Mouse (Mus musculus) intestine, postnatal 0 days (tissue): ENCODE data around the gene Maats1. TPM values are rescaled to one million over a fixed set of nuclear protein-coding genes. Genes with fewer than 3 reads are reported as not detected.

Source experiments
- ATAC-seq: fragments of 200-750 bp; cut with Nextera tagmentation; 2 replicates; pipeline ENCODE4 v1.8.0; 2017; ENCODE audit warnings: mild to moderate bottlenecking, moderate TSS enrichment, moderate library complexity
- H3K27ac ChIP-seq: fragments of 300-500 bp; sonication (generic); 2 replicates; pipeline ENCODE4 v1.5.1; 2014; ENCODE audit warnings: mild to moderate bottlenecking, low read depth, low read length, moderate library complexity
- H3K27me3 ChIP-seq: fragments of 300-500 bp; sonication (generic); replicated peaks from 2 replicates; pipeline ENCODE4 v1.6.1; 2014; ENCODE audit warnings: low read length, mixed read lengths; ENCODE audit not compliant: control insufficient read depth, insufficient read depth
- H3K36me3 ChIP-seq: fragments of 300-500 bp; sonication (generic); 2 replicates; pipeline ENCODE4 v1.6.1; 2014; ENCODE audit warnings: mild to moderate bottlenecking, moderate library complexity; ENCODE audit not compliant: control insufficient read depth, insufficient read depth
- H3K4me1 ChIP-seq: fragments of 300-500 bp; sonication (generic); replicated peaks from 2 replicates; pipeline ENCODE4 v1.6.1; 2014; ENCODE audit warnings: antibody characterized with exemption, low read length, mixed read lengths; ENCODE audit not compliant: control insufficient read depth, insufficient read depth
- H3K4me2 ChIP-seq: fragments of 300-500 bp; sonication (generic); replicated peaks from 2 replicates; pipeline ENCODE4 v1.6.1; 2014; ENCODE audit warnings: low read depth, mild to moderate bottlenecking, moderate library complexity
- H3K4me3 ChIP-seq: fragments of 300-500 bp; sonication (generic); 2 replicates; pipeline ENCODE4 v1.5.1; 2014; ENCODE audit warnings: low read depth, low read length
- H3K9ac ChIP-seq: fragments of 300-500 bp; sonication (generic); 2 replicates; pipeline ENCODE4 v1.6.1; 2014; ENCODE audit warnings: mild to moderate bottlenecking, low read depth, low read length
- H3K9me3 ChIP-seq: fragments of 300-500 bp; sonication (generic); 2 replicates; pipeline ENCODE4 v1.6.1; 2016; ENCODE audit warnings: mixed run types; ENCODE audit not compliant: control insufficient read depth
- CTCF ChIP-seq: sonication (generic); IDR thresholded peaks from 2 replicates; pipeline ENCODE4 v1.5.1; 2016; ENCODE audit warnings: low read depth, mild to moderate bottlenecking, control low read depth, antibody characterized with exemption, moderate library complexity
- WGBS: fragments of 180-500 bp; shearing (Covaris S2); extraction: QIAGEN DNeasy Blood & Tissue Kit; methylation state at CpG from one replicate; pipeline ENCODE4 v1.1.7; 2014; 5-methylcytosine and 5-hydroxymethylcytosine counted together
- polyA plus RNA-seq: library from polyadenylated mRNA; unstranded; fragments of >200 nt; fragmentation: Nextera tagmentation; extraction: Ambion mirVana; gene quantifications from 2 replicates; pipeline ENCODE4 v1.2.1, GENCODE M21; 2015

Gene Maats1
- polyA plus RNA-seq, 1 experiment from 2014 or later: 1.0 TPM

GRCm38 (mm10) chr16:38307651-38308050, 34.3 kb downstream of the Maats1 start:
- TF ChIP-seq CTCF: no peak
- 67% methylated on average over 7 of the region's 7 CpGs for WGBS
- no peaks in the 10 kb centered on the region for H3K36me3 ChIP-seq

GRCm38 (mm10) chr16:38307221-38307605, 34.7 kb downstream of the Maats1 start:
- Histone ChIP-seq H3K4me1 (no peaks in the 10 kb centered on the region), H3K27ac (no peak overlapping the region), H3K4me2 (no peak overlapping the region), H3K9me3 (no peaks in the 10 kb centered on the region), H3K4me3 (no peak overlapping the region), H3K27me3 (no peaks in the 10 kb centered on the region; the same call in 1 of the 2 replicates), H3K36me3 (no peaks in the 10 kb centered on the region), H3K9ac (no peak overlapping the region)
- ATAC-seq: no peak
- TF ChIP-seq CTCF: no peak
- 59% methylated on average over 5 of the region's 5 CpGs for WGBS

More at GRCm38 (mm10) chr16:38307651-38308050, 34.3 kb downstream of the Maats1 start:
- no peak overlapping the region for H3K9ac ChIP-seq
- no peaks in the 10 kb centered on the region for H3K9me3 ChIP-seq
- no peak overlapping the region for H3K27ac ChIP-seq
- H3K4me1 ChIP-seq: no peaks in the 10 kb centered on the region
- H3K4me3 ChIP-seq: no peak overlapping the region
- ATAC-seq: no peak
- no peaks in the 10 kb centered on the region; the same call in 1 of the 2 replicates for H3K27me3 ChIP-seq
- no peak overlapping the region for H3K4me2 ChIP-seq

- TF ChIP-seq CTCF: peak; percentile 74
- H3K27ac ChIP-seq: no peak overlapping the region
- H3K4me1 ChIP-seq: no peaks in the 10 kb centered on the region
- peak overlapping the region; percentile 17; the same call in 1 of the 2 replicates for H3K4me2 ChIP-seq
- H3K9ac ChIP-seq: no peak overlapping the region
- no peak for ATAC-seq
- H3K27me3 ChIP-seq: no peaks in the 10 kb centered on the region; the same call in 1 of the 2 replicates
- H3K4me3 ChIP-seq: no peak overlapping the region
- no peaks in the 10 kb centered on the region for H3K36me3 ChIP-seq
- no peaks in the 10 kb centered on the region for H3K9me3 ChIP-seq
- WGBS: 50% methylated on average over 18 of the region's 18 CpGs
These were observed 35.2 kb downstream of the Maats1 start for GRCm38 (mm10) chr16:38306571-38307220.

GRCm38 (mm10) chr16:38304460-38305194, 37.3 kb downstream of the Maats1 start:
- Histone ChIP-seq H3K36me3 (no peaks in the 10 kb centered on the region), H3K4me2 (peak overlapping the region; percentile 40), H3K9ac (no peak overlapping the region), H3K9me3 (no peaks in the 10 kb centered on the region), H3K27me3 (no peaks in the 10 kb centered on the region; the same call in 1 of the 2 replicates), H3K4me3 (no peak overlapping the region), H3K4me1 (no peaks in the 10 kb centered on the region), H3K27ac (no peak overlapping the region)
- 66% methylated on average over 17 of the region's 17 CpGs for WGBS
- peak; percentile 47; the same call in 1 of the 2 replicates for ATAC-seq
- peak; percentile 17; the same call in 1 of the 2 replicates for TF ChIP-seq CTCF

- H3K9ac ChIP-seq: no peak overlapping the region
- H3K27me3 ChIP-seq: no peaks in the 10 kb centered on the region
- H3K4me2 ChIP-seq: no peak overlapping the region
- no peak for TF ChIP-seq CTCF
- WGBS: 85% methylated on average over 13 of the region's 13 CpGs
- no peak overlapping the region for H3K27ac ChIP-seq
- H3K9me3 ChIP-seq: no peaks in the 10 kb centered on the region
- H3K4me1 ChIP-seq: no peaks in the 10 kb centered on the region; the same call in 1 of the 2 replicates
- ATAC-seq: no peak
- no peaks in the 10 kb centered on the region for H3K36me3 ChIP-seq
- no peak overlapping the region for H3K4me3 ChIP-seq
These were observed 39.6 kb downstream of the Maats1 start for GRCm38 (mm10) chr16:38302367-38302766.

GRCm38 (mm10) chr16:38298410-38298809, 43.5 kb downstream of the Maats1 start:
- Histone ChIP-seq H3K4me3 (no peak overlapping the region), H3K4me2 (no peak overlapping the region), H3K9ac (no peak overlapping the region), H3K36me3 (no peaks in the 10 kb centered on the region), H3K27ac (no peak overlapping the region), H3K27me3 (no peaks in the 10 kb centered on the region), H3K4me1 (no peaks in the 10 kb centered on the region; the same call in 1 of the 2 replicates), H3K9me3 (no peaks in the 10 kb centered on the region)
- no peak for TF ChIP-seq CTCF
- ATAC-seq: no peak
- WGBS: 60% methylated on average over 6 of the region's 6 CpGs
